Mouse (Mus musculus): ENCODE data around the gene Micu1.

- TF ChIP-seq CTCF (IDR thresholded peaks at IDR 0.05; ENCODE audit: low read depth, low read length) (no peak), POLR2A (IDR thresholded peaks at IDR 0.05; ENCODE audit: borderline replicate concordance, low read depth, low read length) (no peak)
Measured at GRCm38 (mm10) chr10:59896211-59896610, 193.9 kb downstream of the Micu1 start.

All from bone marrow macrophage, adult 2 months (primary cell).